Mouse (Mus musculus): ENCODE data around the gene Atp5d. TPM values are rescaled to one million over a fixed set of nuclear protein-coding genes. Genes with fewer than 3 reads are reported as not detected.

The Atp5d gene
- polyA plus RNA-seq, 1 experiment from 2014 or later: 419 TPM

- no peak for ATAC-seq
- peaks cover 11% of the 10 kb centered on the region; the same call in 1 of the 2 replicates for H3K36me3 ChIP-seq
- no peak overlapping the region for H3K4me2 ChIP-seq
- no peak overlapping the region for H3K4me3 ChIP-seq
- no peaks in the 10 kb centered on the region for H3K9me3 ChIP-seq (replicated peaks)
- peak overlapping the region; percentile 42; the same call in 1 of the 2 replicates for H3K27ac ChIP-seq
- WGBS (ENCODE audit: insufficient replicate concordance): 72% methylated on average over 3 of the region's 3 CpGs
- H3K4me1 ChIP-seq: peaks cover 67% of the 10 kb centered on the region
- H3K27me3 ChIP-seq (replicated peaks): no peaks in the 10 kb centered on the region
- no peak overlapping the region for H3K9ac ChIP-seq
These were observed 34.3 kb upstream of the Atp5d start for GRCm38 (mm10) chr10:80104181-80104580.

GRCm38 (mm10) chr10:80105460-80105859, 33.0 kb upstream of the Atp5d start, which contains the start of gene Sbno2:
Gene Sbno2 (minus strand): TSS chr10:80105571.
- H3K4me3 ChIP-seq: no peak within 1 kb of the TSS
- no peak within 1 kb of the TSS for H3K9ac ChIP-seq
- H3K27me3 ChIP-seq (replicated peaks): no peaks in the 10 kb centered on the region
- H3K4me2 ChIP-seq: peak within 1 kb of the TSS; percentile 15
- 0 out of 2 replicates have a peak, but pooled peaks cover 5% of the 10 kb centered on the region for H3K36me3 ChIP-seq
- H3K9me3 ChIP-seq (replicated peaks): no peaks in the 10 kb centered on the region
- ATAC-seq: no peak
- 52% methylated on average over 5 of the region's 5 CpGs for WGBS (ENCODE audit: insufficient replicate concordance)
- peaks cover 54% of the 10 kb centered on the region for H3K4me1 ChIP-seq
- peak within 1 kb of the TSS; percentile 42 for H3K27ac ChIP-seq

- H3K27me3 ChIP-seq (replicated peaks): no peaks in the 10 kb centered on the region
- no peak overlapping the region for H3K4me3 ChIP-seq
- no peak overlapping the region for H3K27ac ChIP-seq
- no peak for ATAC-seq
- H3K9me3 ChIP-seq (replicated peaks): no peaks in the 10 kb centered on the region
- 65% methylated on average over 5 of the region's 5 CpGs for WGBS (ENCODE audit: insufficient replicate concordance)
- peaks cover 49% of the 10 kb centered on the region for H3K4me1 ChIP-seq
- no peak overlapping the region for H3K9ac ChIP-seq
- H3K36me3 ChIP-seq: 0 out of 2 replicates have a peak, but pooled peaks cover under 1% of the 10 kb centered on the region
- H3K4me2 ChIP-seq: peak overlapping the region; percentile 15; the same call in 1 of the 2 replicates
These were observed 32.5 kb upstream of the Atp5d start for GRCm38 (mm10) chr10:80105926-80106325.

GRCm38 (mm10) chr10:80107678-80108077, 30.8 kb upstream of the Atp5d start:
- Histone ChIP-seq H3K9me3 (replicated peaks) (no peaks in the 10 kb centered on the region), H3K4me1 (peaks cover 36% of the 10 kb centered on the region), H3K27ac (no peak overlapping the region), H3K4me2 (no peak overlapping the region), H3K27me3 (replicated peaks) (no peaks in the 10 kb centered on the region), H3K36me3 (no peaks in the 10 kb centered on the region), H3K9ac (no peak overlapping the region), H3K4me3 (no peak overlapping the region)
- 78% methylated on average over 6 of the region's 6 CpGs for WGBS (ENCODE audit: insufficient replicate concordance)
- ATAC-seq: no peak

- Histone ChIP-seq H3K27me3 (replicated peaks) (no peaks in the 10 kb centered on the region), H3K27ac (peak overlapping the region; percentile 95), H3K36me3 (peaks cover 27% of the 10 kb centered on the region), H3K9ac (peak overlapping the region; percentile 98), H3K9me3 (replicated peaks) (no peaks in the 10 kb centered on the region), H3K4me2 (peak overlapping the region; percentile 81), H3K4me3 (peak overlapping the region; percentile 94), H3K4me1 (peaks cover 42% of the 10 kb centered on the region)
- peak; percentile 59 for ATAC-seq
- WGBS (ENCODE audit: insufficient replicate concordance): 1% methylated on average over 27 of the region's 27 CpGs
These were observed 23.8 kb upstream of the Atp5d start for GRCm38 (mm10) chr10:80114341-80115284.

- H3K4me2 ChIP-seq: peak within 1 kb of the TSS; percentile 92
- peak within 1 kb of the TSS; percentile 94 for H3K4me3 ChIP-seq
- ATAC-seq: peak; percentile 94
- under 1% methylated on average over 70 of the region's 70 CpGs for WGBS (ENCODE audit: insufficient replicate concordance)
- peaks cover 35% of the 10 kb centered on the region for H3K36me3 ChIP-seq
- H3K27me3 ChIP-seq (replicated peaks): no peaks in the 10 kb centered on the region
- peak within 1 kb of the TSS; percentile 95 for H3K27ac ChIP-seq
- H3K4me1 ChIP-seq: peaks cover 50% of the 10 kb centered on the region
- H3K9ac ChIP-seq: peak within 1 kb of the TSS; percentile 98
- no peaks in the 10 kb centered on the region for H3K9me3 ChIP-seq (replicated peaks)
These were observed 23.0 kb upstream of the Atp5d start, which contains the start of gene Stk11 for GRCm38 (mm10) chr10:80115290-80115943. Gene Stk11 (plus strand): TSS chr10:80115803.

- WGBS (ENCODE audit: insufficient replicate concordance): under 1% methylated on average over 63 of the region's 63 CpGs
- H3K9me3 ChIP-seq (replicated peaks): no peaks in the 10 kb centered on the region
- peaks cover 40% of the 10 kb centered on the region for H3K36me3 ChIP-seq
- no peaks in the 10 kb centered on the region for H3K27me3 ChIP-seq (replicated peaks)
- peak overlapping the region; percentile 92 for H3K4me2 ChIP-seq
- no peak for ATAC-seq
- peak overlapping the region; percentile 95 for H3K27ac ChIP-seq
- H3K4me3 ChIP-seq: peak overlapping the region; percentile 94
- H3K9ac ChIP-seq: peak overlapping the region; percentile 98
- H3K4me1 ChIP-seq: peaks cover 55% of the 10 kb centered on the region
These were observed 22.5 kb upstream of the Atp5d start for GRCm38 (mm10) chr10:80115944-80116335.

- under 1% methylated on average over 27 of the region's 27 CpGs for WGBS (ENCODE audit: insufficient replicate concordance)
- Histone ChIP-seq H3K4me1 (peaks cover 61% of the 10 kb centered on the region), H3K27ac (peak overlapping the region; percentile 95), H3K4me2 (peak overlapping the region; percentile 92), H3K27me3 (replicated peaks) (no peaks in the 10 kb centered on the region), H3K9me3 (replicated peaks) (no peaks in the 10 kb centered on the region), H3K9ac (peak overlapping the region; percentile 98), H3K4me3 (peak overlapping the region; percentile 94), H3K36me3 (peaks cover 46% of the 10 kb centered on the region)
- ATAC-seq: no peak
These were observed 21.9 kb upstream of the Atp5d start for GRCm38 (mm10) chr10:80116563-80116926.

- peak; percentile 30 for ATAC-seq
- H3K4me2 ChIP-seq: peak overlapping the region; percentile 92
- peaks cover 52% of the 10 kb centered on the region for H3K36me3 ChIP-seq
- H3K9me3 ChIP-seq (replicated peaks): no peaks in the 10 kb centered on the region
- WGBS (ENCODE audit: insufficient replicate concordance): under 1% methylated on average over 30 of the region's 30 CpGs
- peak overlapping the region; percentile 95 for H3K27ac ChIP-seq
- H3K9ac ChIP-seq: peak overlapping the region; percentile 98
- no peaks in the 10 kb centered on the region for H3K27me3 ChIP-seq (replicated peaks)
- H3K4me1 ChIP-seq: peaks cover 66% of the 10 kb centered on the region
- peak overlapping the region; percentile 94 for H3K4me3 ChIP-seq
These were observed 21.3 kb upstream of the Atp5d start for GRCm38 (mm10) chr10:80116927-80117691.

- Histone ChIP-seq H3K9ac (peak overlapping the region; percentile 98), H3K4me1 (peaks cover 71% of the 10 kb centered on the region), H3K9me3 (replicated peaks) (no peaks in the 10 kb centered on the region), H3K36me3 (peaks cover 58% of the 10 kb centered on the region), H3K27me3 (replicated peaks) (no peaks in the 10 kb centered on the region), H3K4me2 (peak overlapping the region; percentile 92), H3K27ac (peak overlapping the region; percentile 95), H3K4me3 (peak overlapping the region; percentile 94)
- 31% methylated on average over 1 of the region's 1 CpGs for WGBS (ENCODE audit: insufficient replicate concordance)
- ATAC-seq: no peak
These were observed 20.7 kb upstream of the Atp5d start for GRCm38 (mm10) chr10:80117736-80118135.

GRCm38 (mm10) chr10:80118552-80118951, 19.9 kb upstream of the Atp5d start:
- ATAC-seq: no peak
- H3K4me2 ChIP-seq: peak overlapping the region; percentile 92
- no peaks in the 10 kb centered on the region for H3K27me3 ChIP-seq (replicated peaks)
- peak overlapping the region; percentile 94 for H3K4me3 ChIP-seq
- H3K9me3 ChIP-seq (replicated peaks): no peaks in the 10 kb centered on the region
- H3K9ac ChIP-seq: peak overlapping the region; percentile 98
- 85% methylated on average over 6 of the region's 6 CpGs for WGBS (ENCODE audit: insufficient replicate concordance)
- peaks cover 76% of the 10 kb centered on the region for H3K4me1 ChIP-seq
- H3K36me3 ChIP-seq: peaks cover 66% of the 10 kb centered on the region
- H3K27ac ChIP-seq: peak overlapping the region; percentile 95

All from liver, embryonic 12.5 days (tissue).